Comparison of ENCODE assay signal across 29 mouse cellular contexts in genomic region chr5:90617859-90618258, GRCm38 (mm10). TPM values are rescaled to one million over a fixed set of nuclear protein-coding genes. Genes with fewer than 3 reads are reported as not detected.
DNase-seq lines count a peak whose midpoint lies in the region; ATAC-seq lines count a peak whose summit lies in the region.
"Had no signal": no experiment of that assay in that cellular context is flagged by ENCODE, and none has a peak within 500 bp of the region (broad histone marks: within the 10 kb centered on the region; RNA-seq: fewer than 3 reads in every experiment).

No protein-coding gene starts in this region.

- no peaks in the 10 kb centered on the region for H3K36me3 ChIP-seq in liver, embryonic 16.5 days (ENCODE audit: control insufficient read depth, insufficient read depth)
- no peaks in the 10 kb centered on the region for H3K36me3 ChIP-seq in liver, embryonic 11.5 days (ENCODE audit: control insufficient read depth, insufficient read depth, low read length)
- H3K36me3 ChIP-seq: embryonic facial prominence, embryonic 15.5 days; forebrain, embryonic 15.5 days; heart, embryonic 12.5 days; limb, embryonic 15.5 days; lung, embryonic 15.5 days; neural tube, embryonic 15.5 days had no signal

- peak; percentile 45; the same call in 1 of the 2 replicates for ATAC-seq in liver, embryonic 16.5 days (ENCODE audit: low read depth)
- no peak for ATAC-seq in liver, embryonic 11.5 days (replicated peaks; ENCODE audit: low FRiP score)
- peak; percentile 22 to 68; a peak in 2 of 4 replicates for ATAC-seq in hematopoietic stem cell, adult 5-6 weeks (replicated peaks in 1 of 2; ENCODE audit: insufficient read depth in 1 of 2, low FRiP score in 2 of 2, low TSS enrichment in 1 of 2, low read depth in 1 of 2, poor library complexity in 2 of 2, severe bottlenecking in 2 of 2)
- peak; percentile 94 for ATAC-seq in megakaryocyte, adult 5-6 weeks (ENCODE audit: poor library complexity, severe bottlenecking)
- ATAC-seq: forebrain, embryonic 15.5 days; hindbrain, postnatal 0 days had no signal

- H3K4me3 ChIP-seq in liver, embryonic 16.5 days (ENCODE audit: low read depth, low read length): no peak overlapping the region
- no peak overlapping the region for H3K4me3 ChIP-seq in liver, embryonic 11.5 days (ENCODE audit: low read depth, low read length)
- H3K4me3 ChIP-seq: embryonic facial prominence, embryonic 15.5 days; forebrain, embryonic 15.5 days; heart, embryonic 12.5 days; limb, embryonic 15.5 days; lung, embryonic 15.5 days; megakaryocyte, embryonic 14.5 days; neural tube, embryonic 15.5 days had no signal

- no peak overlapping the region for H3K9ac ChIP-seq in liver, embryonic 16.5 days (ENCODE audit: low read depth, low read length)
- no peak overlapping the region for H3K9ac ChIP-seq in liver, embryonic 11.5 days (ENCODE audit: low read depth, low read length)
- H3K9ac ChIP-seq: embryonic facial prominence, embryonic 15.5 days; forebrain, embryonic 15.5 days; heart, embryonic 12.5 days; limb, embryonic 15.5 days; lung, embryonic 15.5 days; neural tube, embryonic 15.5 days had no signal

- H3K27me3 ChIP-seq in liver, embryonic 16.5 days (ENCODE audit: control insufficient read depth, insufficient read depth, low read depth, low read length): no peaks in the 10 kb centered on the region
- H3K27me3 ChIP-seq in liver, embryonic 11.5 days (replicated peaks; ENCODE audit: control insufficient read depth, insufficient read depth, low read length): no peaks in the 10 kb centered on the region
- H3K27me3 ChIP-seq: embryonic facial prominence, embryonic 15.5 days; forebrain, embryonic 15.5 days; limb, embryonic 15.5 days; lung, embryonic 15.5 days; neural tube, embryonic 15.5 days had no signal

- no peak for DNase-seq in liver, embryonic 11.5 days (ENCODE audit: low spot score)
- DNase-seq in A20 (ENCODE audit: low read depth, low spot score): peak; percentile 30
- DNase-seq in testis, postnatal 14 days (ENCODE audit: low spot score): no peak
- no peak for DNase-seq in frontal cortex, postnatal 10 days (ENCODE audit: low spot score in 2 of 2)
- DNase-seq in spleen, adult 18-20 months: no peak
- DNase-seq: adrenal gland, adult 8-10 months; B cell, adult 2 months; cerebellum, adult 9-10 months; gastrocnemius, postnatal 14 days; heart, adult 18-20 months; heart, postnatal 10 days; kidney, adult 2 months; left cerebral cortex, postnatal 4 days; thymus, postnatal 14 days had no signal

- H3K4me1 ChIP-seq in liver, embryonic 16.5 days (ENCODE audit: control insufficient read depth, low read depth, low read length): no peaks in the 10 kb centered on the region; the same call in 1 of the 2 replicates
- no peaks in the 10 kb centered on the region for H3K4me1 ChIP-seq in liver, embryonic 11.5 days (replicated peaks; ENCODE audit: control insufficient read depth, insufficient read depth, low read length)
- H3K4me1 ChIP-seq: embryonic facial prominence, embryonic 15.5 days; forebrain, embryonic 15.5 days; heart, embryonic 12.5 days; limb, embryonic 15.5 days; lung, embryonic 15.5 days; neural tube, embryonic 15.5 days had no signal

- H3K27ac ChIP-seq in liver, embryonic 16.5 days (ENCODE audit: low read length): no peak overlapping the region
- no peak overlapping the region for H3K27ac ChIP-seq in liver, embryonic 11.5 days (ENCODE audit: low read depth, low read length)
- H3K27ac ChIP-seq: embryonic facial prominence, embryonic 15.5 days; forebrain, embryonic 15.5 days; hindbrain, postnatal 0 days; kidney, postnatal 0 days; limb, embryonic 15.5 days; lung, embryonic 15.5 days; neural tube, embryonic 15.5 days had no signal

- no peaks in the 10 kb centered on the region for H3K9me3 ChIP-seq in liver, embryonic 16.5 days (replicated peaks; ENCODE audit: control insufficient read depth, low read length)
- no peaks in the 10 kb centered on the region for H3K9me3 ChIP-seq in liver, embryonic 11.5 days (ENCODE audit: control insufficient read depth, low read length)
- H3K9me3 ChIP-seq: embryonic facial prominence, embryonic 15.5 days; forebrain, embryonic 15.5 days; heart, embryonic 12.5 days; limb, embryonic 15.5 days; lung, embryonic 15.5 days; neural tube, embryonic 15.5 days had no signal

- 52% methylated on average over 3 of the region's 3 CpGs for WGBS in liver, embryonic 16.5 days (ENCODE audit: insufficient replicate concordance)
- 81% methylated on average over 3 of the region's 3 CpGs for WGBS in liver, embryonic 11.5 days

- no peak overlapping the region for H3K4me2 ChIP-seq in liver, embryonic 16.5 days (ENCODE audit: low read depth, low read length)
- no peak overlapping the region for H3K4me2 ChIP-seq in liver, embryonic 11.5 days
- H3K4me2 ChIP-seq: embryonic facial prominence, embryonic 15.5 days; forebrain, embryonic 15.5 days; heart, embryonic 12.5 days; limb, embryonic 15.5 days; lung, embryonic 15.5 days; neural tube, embryonic 15.5 days had no signal

RNA-seq across cellular contexts. Expression of gene Rassf6, which starts 22.6 kb away (rescaled TPM):
- 5.8 and 6.7 TPM in 2 replicates for polyA plus RNA-seq in liver, embryonic 16.5 days (2015; fragmentation: Nextera tagmentation; extraction: Ambion mirVana)
- polyA plus RNA-seq in liver, embryonic 11.5 days (2014; fragmentation: Nextera tagmentation; extraction: Ambion mirVana): 6.2 and 6.3 TPM in 2 replicates
- 2.0 and 5.3 TPM in 2 replicates for total RNA-seq in hematopoietic stem cell, adult 5-6 weeks (2017)
- not detected in 2 replicates for total RNA-seq in megakaryocyte, adult 5-6 weeks (2015)
- total RNA-seq in megakaryocyte, adult 5-6 weeks (2017): not detected in 2 replicates
- total RNA-seq: gastrocnemius, postnatal 14 days; MEL had no signal

RNA-seq across cellular contexts. Expression of gene 5830473C10Rik, which starts 57.0 kb away (rescaled TPM):
- polyA plus RNA-seq in liver, embryonic 16.5 days (2015; fragmentation: Nextera tagmentation; extraction: Ambion mirVana): 1.5 and 1.8 TPM in 2 replicates
- 0.19 and 0.35 TPM in 2 replicates for polyA plus RNA-seq in liver, embryonic 11.5 days (2014; fragmentation: Nextera tagmentation; extraction: Ambion mirVana)
- not detected in 2 replicates for total RNA-seq in hematopoietic stem cell, adult 5-6 weeks (2017)
- not detected in 2 replicates for total RNA-seq in megakaryocyte, adult 5-6 weeks (2015)
- not detected in 2 replicates for total RNA-seq in megakaryocyte, adult 5-6 weeks (2017)
- total RNA-seq: adrenal gland, adult 8-10 months; gastrocnemius, postnatal 14 days; heart, adult 18-20 months; heart, postnatal 10 days; hindbrain, postnatal 0 days; midbrain, postnatal 0 days had no signal
- polyA plus RNA-seq: embryonic facial prominence, embryonic 15.5 days; forebrain, embryonic 15.5 days; heart, embryonic 12.5 days; hindbrain, embryonic 11.5 days; limb, embryonic 15.5 days had no signal
